Mouse (Mus musculus): ENCODE measurements around the gene Ccdc54.

DNA sequence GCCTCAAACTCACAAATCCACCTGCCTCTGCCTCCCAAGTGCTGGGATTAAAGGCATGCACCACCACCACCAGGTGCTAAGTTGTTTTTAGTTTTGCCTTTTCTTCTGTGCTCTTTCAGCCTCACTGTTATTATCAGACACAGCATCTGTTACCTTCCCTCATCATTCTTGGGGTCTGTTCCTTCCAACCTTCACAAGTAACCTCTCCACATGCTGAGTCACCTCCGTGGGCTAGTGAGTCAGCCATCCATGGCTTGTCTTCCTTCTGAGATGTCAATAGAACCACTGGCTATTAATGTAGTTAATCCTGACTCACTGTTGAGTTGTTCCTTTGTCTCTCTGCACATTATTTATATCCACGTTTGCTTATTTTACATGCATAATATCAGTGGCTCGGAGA lies 9.7 kb upstream of the Ccdc54 start:
- TF ChIP-seq CTCF (IDR thresholded peaks at IDR 0.05; ENCODE audit: low read depth, low read length) (no peak), GATA1 (IDR thresholded peaks at IDR 0.05; ENCODE audit: borderline replicate concordance, low read length) (no peak), POLR2AphosphoS5 (IDR thresholded peaks at IDR 0.05; ENCODE audit: insufficient replicate concordance, low read depth, low read length) (no peak)
